Mouse (Mus musculus): ENCODE measurements around the gene Fbln7. TPM values are rescaled to one million over a fixed set of nuclear protein-coding genes. Genes with fewer than 3 reads are reported as not detected.

Fbln7 gene
- polyA plus RNA-seq, 1 experiment: 0.75 TPM

- Histone ChIP-seq H3K36me3 (ENCODE audit: control insufficient read depth, insufficient read depth, low read length, poor library complexity, severe bottlenecking) (no peaks in the 10 kb centered on the region), H3K27me3 (ENCODE audit: control insufficient read depth, insufficient read depth, low read length, poor library complexity, severe bottlenecking) (no peaks in the 10 kb centered on the region), H3K9ac (ENCODE audit: low read depth, poor library complexity, severe bottlenecking) (0 out of 2 replicates have a peak overlapping the region, but pooled peaks have one; percentile 3), H3K4me1 (ENCODE audit: control insufficient read depth, insufficient read depth, low read length) (peaks cover 3% of the 10 kb centered on the region), H3K4me3 (ENCODE audit: low read depth, low read length) (peak overlapping the region; percentile 36), H3K27ac (ENCODE audit: insufficient read depth, low read length) (no peak overlapping the region), H3K9me3 (replicated peaks; ENCODE audit: control insufficient read depth, insufficient read depth, low read length, poor library complexity, severe bottlenecking) (no peaks in the 10 kb centered on the region)
- TF ChIP-seq POLR2A (IDR thresholded peaks at IDR 0.05; ENCODE audit: insufficient read depth, low read length): no peak
- no peak for TF ChIP-seq CTCF (IDR thresholded peaks at IDR 0.05; ENCODE audit: low read depth, low read length)
- peak; percentile 68; the same call in 1 of the 2 replicates for TF ChIP-seq EP300 (IDR thresholded peaks at IDR 0.05; ENCODE audit: insufficient read depth, low read depth, low read length)
Measured at GRCm38 (mm10) chr2:128892180-128892721, 29.5 kb downstream of the Fbln7 start.

GRCm38 (mm10) chr2:128902843-128903242 is 40.1 kb downstream of the Fbln7 start:
- Histone ChIP-seq H3K4me3 (ENCODE audit: low read depth, low read length) (no peak overlapping the region), H3K4me1 (ENCODE audit: control insufficient read depth, insufficient read depth, low read length) (no peaks in the 10 kb centered on the region), H3K36me3 (ENCODE audit: control insufficient read depth, insufficient read depth, low read length, poor library complexity, severe bottlenecking) (no peaks in the 10 kb centered on the region), H3K9me3 (replicated peaks; ENCODE audit: control insufficient read depth, insufficient read depth, low read length, poor library complexity, severe bottlenecking) (no peaks in the 10 kb centered on the region), H3K27ac (ENCODE audit: insufficient read depth, low read length) (no peak overlapping the region), H3K27me3 (ENCODE audit: control insufficient read depth, insufficient read depth, low read length, poor library complexity, severe bottlenecking) (no peaks in the 10 kb centered on the region), H3K9ac (ENCODE audit: low read depth, poor library complexity, severe bottlenecking) (no peak overlapping the region)
- TF ChIP-seq POLR2A (IDR thresholded peaks at IDR 0.05; ENCODE audit: insufficient read depth, low read length) (no peak), CTCF (IDR thresholded peaks at IDR 0.05; ENCODE audit: low read depth, low read length) (no peak), EP300 (IDR thresholded peaks at IDR 0.05; ENCODE audit: insufficient read depth, low read depth, low read length) (no peak)

GRCm38 (mm10) chr2:128903661-128904060 is 40.9 kb downstream of the Fbln7 start:
- Histone ChIP-seq H3K36me3 (ENCODE audit: control insufficient read depth, insufficient read depth, low read length, poor library complexity, severe bottlenecking) (no peaks in the 10 kb centered on the region), H3K4me1 (ENCODE audit: control insufficient read depth, insufficient read depth, low read length) (no peaks in the 10 kb centered on the region), H3K27me3 (ENCODE audit: control insufficient read depth, insufficient read depth, low read length, poor library complexity, severe bottlenecking) (no peaks in the 10 kb centered on the region), H3K9ac (ENCODE audit: low read depth, poor library complexity, severe bottlenecking) (no peak overlapping the region), H3K4me3 (ENCODE audit: low read depth, low read length) (no peak overlapping the region), H3K9me3 (replicated peaks; ENCODE audit: control insufficient read depth, insufficient read depth, low read length, poor library complexity, severe bottlenecking) (no peaks in the 10 kb centered on the region), H3K27ac (ENCODE audit: insufficient read depth, low read length) (no peak overlapping the region)
- TF ChIP-seq CTCF (IDR thresholded peaks at IDR 0.05; ENCODE audit: low read depth, low read length) (no peak), POLR2A (IDR thresholded peaks at IDR 0.05; ENCODE audit: insufficient read depth, low read length) (no peak), EP300 (IDR thresholded peaks at IDR 0.05; ENCODE audit: insufficient read depth, low read depth, low read length) (no peak)

DNA sequence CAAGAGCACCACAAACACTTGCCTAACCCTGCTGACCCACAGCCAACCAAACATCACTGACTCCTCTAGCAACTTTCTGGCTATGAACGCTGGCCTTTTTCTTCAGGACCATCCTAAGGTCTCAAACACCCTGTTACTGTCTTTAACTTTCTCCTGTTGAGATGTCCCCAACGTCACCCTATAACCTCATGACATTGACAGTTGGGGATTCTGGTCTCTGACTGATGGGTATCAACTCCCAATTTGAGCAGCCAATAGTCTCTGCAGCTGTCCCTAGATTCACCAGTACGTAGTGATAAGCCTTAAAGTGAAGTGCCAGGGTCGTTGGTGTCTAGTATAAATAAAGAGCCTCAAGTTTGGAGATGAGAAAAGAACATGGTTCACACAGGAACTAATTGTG is 52.2 kb downstream of the Fbln7 start:
- Histone ChIP-seq H3K27ac (ENCODE audit: insufficient read depth, low read length) (no peak overlapping the region), H3K9me3 (replicated peaks; ENCODE audit: control insufficient read depth, insufficient read depth, low read length, poor library complexity, severe bottlenecking) (no peaks in the 10 kb centered on the region), H3K9ac (ENCODE audit: low read depth, poor library complexity, severe bottlenecking) (no peak overlapping the region), H3K36me3 (ENCODE audit: control insufficient read depth, insufficient read depth, low read length, poor library complexity, severe bottlenecking) (no peaks in the 10 kb centered on the region), H3K4me1 (ENCODE audit: control insufficient read depth, insufficient read depth, low read length) (no peaks in the 10 kb centered on the region), H3K27me3 (ENCODE audit: control insufficient read depth, insufficient read depth, low read length, poor library complexity, severe bottlenecking) (no peaks in the 10 kb centered on the region), H3K4me3 (ENCODE audit: low read depth, low read length) (no peak overlapping the region)
- no peak for TF ChIP-seq POLR2A (IDR thresholded peaks at IDR 0.05; ENCODE audit: insufficient read depth, low read length)
- no peak for TF ChIP-seq CTCF (IDR thresholded peaks at IDR 0.05; ENCODE audit: low read depth, low read length)
- TF ChIP-seq EP300 (IDR thresholded peaks at IDR 0.05; ENCODE audit: insufficient read depth, low read depth, low read length): no peak

DNA sequence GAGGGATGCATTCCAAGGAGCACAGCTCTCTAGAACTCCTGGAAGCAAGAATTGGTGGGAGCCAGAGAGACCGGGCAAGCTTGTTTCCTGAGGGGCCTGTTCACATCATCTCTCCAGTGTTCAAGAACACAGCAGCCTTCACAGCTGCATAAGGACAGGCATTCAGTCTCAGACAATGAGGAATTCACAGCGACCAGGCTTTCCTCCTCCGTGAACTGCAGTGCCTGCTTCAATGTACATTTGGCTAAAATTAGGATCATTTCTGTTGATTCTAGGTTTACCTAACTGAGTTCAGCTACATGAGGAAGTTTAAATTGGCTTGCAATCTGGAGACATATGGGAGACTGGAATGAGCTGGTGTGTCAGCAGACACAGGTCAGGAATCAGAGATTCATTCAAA is 53.7 kb downstream of the Fbln7 start:
- Histone ChIP-seq H3K36me3 (ENCODE audit: control insufficient read depth, insufficient read depth, low read length, poor library complexity, severe bottlenecking) (no peaks in the 10 kb centered on the region), H3K9me3 (replicated peaks; ENCODE audit: control insufficient read depth, insufficient read depth, low read length, poor library complexity, severe bottlenecking) (no peaks in the 10 kb centered on the region), H3K27ac (ENCODE audit: insufficient read depth, low read length) (no peak overlapping the region), H3K4me3 (ENCODE audit: low read depth, low read length) (no peak overlapping the region), H3K9ac (ENCODE audit: low read depth, poor library complexity, severe bottlenecking) (no peak overlapping the region), H3K27me3 (ENCODE audit: control insufficient read depth, insufficient read depth, low read length, poor library complexity, severe bottlenecking) (no peaks in the 10 kb centered on the region), H3K4me1 (ENCODE audit: control insufficient read depth, insufficient read depth, low read length) (no peaks in the 10 kb centered on the region)
- no peak for TF ChIP-seq POLR2A (IDR thresholded peaks at IDR 0.05; ENCODE audit: insufficient read depth, low read length)
- no peak for TF ChIP-seq CTCF (IDR thresholded peaks at IDR 0.05; ENCODE audit: low read depth, low read length)
- no peak for TF ChIP-seq EP300 (IDR thresholded peaks at IDR 0.05; ENCODE audit: insufficient read depth, low read depth, low read length)

- 0 out of 2 replicates have a peak, but pooled peaks cover 2% of the 10 kb centered on the region for H3K36me3 ChIP-seq (ENCODE audit: control insufficient read depth, insufficient read depth, low read length, poor library complexity, severe bottlenecking)
- no peaks in the 10 kb centered on the region for H3K4me1 ChIP-seq (ENCODE audit: control insufficient read depth, insufficient read depth, low read length)
- H3K4me3 ChIP-seq (ENCODE audit: low read depth, low read length): no peak overlapping the region
- H3K9me3 ChIP-seq (replicated peaks; ENCODE audit: control insufficient read depth, insufficient read depth, low read length, poor library complexity, severe bottlenecking): no peaks in the 10 kb centered on the region
- H3K27ac ChIP-seq (ENCODE audit: insufficient read depth, low read length): no peak overlapping the region
- no peaks in the 10 kb centered on the region for H3K27me3 ChIP-seq (ENCODE audit: control insufficient read depth, insufficient read depth, low read length, poor library complexity, severe bottlenecking)
- TF ChIP-seq EP300 (IDR thresholded peaks at IDR 0.05; ENCODE audit: insufficient read depth, low read depth, low read length): no peak
- H3K9ac ChIP-seq (ENCODE audit: low read depth, poor library complexity, severe bottlenecking): no peak overlapping the region
Measured at GRCm38 (mm10) chr2:128924799-128925198, 62.0 kb downstream of the Fbln7 start.
